Mouse (Mus musculus) megakaryocyte progenitor cell, adult 5-6 weeks (primary cell): Measurements from ENCODE around the gene Catsperz. TPM values are rescaled to one million over a fixed set of nuclear protein-coding genes. Genes with fewer than 3 reads are reported as not detected.

Experiments used
- ATAC-seq: replicated peaks from 2 replicates; pipeline ENCODE4 v1.8.0; 2016; ENCODE audit warnings: mild to moderate bottlenecking, moderate TSS enrichment, inconsistent platforms; ENCODE audit not compliant: poor library complexity
- total RNA-seq, 2 experiments: library from RNA; stranded (forward) in 1 of 2; stranded (reverse) in 1 of 2; fragments of 157-497, 149-512 nt in 1 of 2; fragments of 200-1000 nt in 1 of 2; gene quantifications; 2 replicates each; pipeline versions ENCODE4 v1.2.3 to v1.2.4; 2015 to 2017

The Catsperz gene
- total RNA-seq, 2 experiments from 2014 or later = 0.67 to 1.3 TPM

DNA sequence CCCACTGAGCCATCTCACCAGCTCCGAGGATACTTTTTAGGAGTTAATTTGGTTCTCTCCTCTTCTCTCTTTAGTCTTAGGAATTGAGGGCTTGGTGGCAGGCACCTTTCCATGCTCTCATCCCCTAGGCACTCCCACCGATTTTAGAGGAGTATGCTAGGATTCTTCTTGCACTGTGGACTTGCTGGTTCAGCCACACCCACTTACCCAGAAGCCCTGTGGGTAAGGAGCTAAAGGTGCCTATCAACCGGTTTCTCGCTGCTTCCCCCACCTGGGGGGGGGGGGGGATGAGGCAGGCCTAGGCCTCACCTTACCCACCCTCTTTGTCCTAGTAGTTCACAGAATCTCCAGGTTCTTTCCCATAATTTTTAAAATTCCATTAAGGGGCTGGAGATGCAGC is 22.6 kb upstream of the Catsperz start:
- ATAC-seq = no peak

DNA sequence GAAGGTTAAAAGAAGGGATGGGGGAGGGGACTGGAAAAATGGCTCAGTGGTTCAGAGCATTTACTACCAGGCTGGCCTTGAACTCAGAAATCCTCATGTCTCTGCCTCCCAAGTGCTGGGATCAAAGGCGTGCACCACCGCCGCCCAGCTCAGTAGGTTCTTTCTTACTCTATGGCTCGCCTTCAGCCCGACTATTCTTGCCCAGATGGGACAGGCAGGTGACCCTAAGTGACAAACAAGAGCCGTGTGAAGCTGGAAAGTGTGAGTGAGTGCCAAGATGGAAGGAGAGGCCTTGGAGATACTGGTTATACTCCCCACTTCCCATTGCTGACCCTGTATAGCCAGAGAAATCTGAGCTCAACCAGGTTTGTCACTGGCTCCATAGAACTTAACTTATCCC is 18.5 kb upstream of the Catsperz start:
- ATAC-seq = no peak

DNA sequence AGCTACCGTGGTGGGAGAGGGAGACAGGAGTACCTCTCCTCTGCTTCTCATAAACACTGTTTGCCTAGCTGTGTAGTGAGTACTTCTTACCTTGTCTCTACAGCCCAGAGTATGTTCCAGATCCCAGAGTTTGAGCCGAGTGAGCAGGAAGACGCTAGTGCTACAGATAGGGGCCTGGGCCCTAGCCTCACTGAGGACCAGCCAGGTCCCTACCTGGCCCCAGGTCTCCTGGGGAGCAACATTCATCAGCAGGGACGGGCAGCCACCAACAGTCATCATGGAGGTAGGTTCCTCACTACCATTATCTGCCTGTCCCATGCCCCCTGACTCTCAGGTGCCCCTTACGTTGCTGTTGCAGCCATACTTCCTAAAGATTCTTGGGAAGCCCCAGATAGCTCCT is 17.6 kb upstream of the Catsperz start:
- ATAC-seq = no peak

DNA sequence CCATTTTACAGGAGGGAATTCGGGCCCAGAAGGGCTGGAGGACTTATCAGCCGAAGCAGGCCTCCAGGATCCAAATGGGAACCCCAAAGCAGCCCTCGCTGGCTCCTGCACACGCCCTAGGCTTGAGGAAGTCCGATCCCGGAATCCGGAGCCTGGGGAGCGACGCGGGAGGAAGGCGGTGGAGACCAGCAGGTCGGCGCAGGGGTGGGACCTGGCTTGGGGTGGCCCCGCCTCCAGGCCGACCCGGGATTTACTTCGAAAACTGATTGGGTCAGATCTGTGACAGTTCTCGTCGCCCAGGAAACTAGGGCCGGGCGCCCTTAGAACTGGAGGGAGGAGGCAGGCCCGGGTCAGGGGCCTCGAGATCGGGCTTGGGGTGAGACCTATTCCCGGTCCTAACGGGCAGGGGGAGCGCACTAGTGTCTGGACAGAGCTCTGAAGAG is 17.1 kb upstream of the Catsperz start, which contains the start of gene Gpr137:
Gpr137 (minus strand) TSS at position 232 of the 443 bp plus-strand sequence.
- peak; percentile 77 for ATAC-seq

DNA sequence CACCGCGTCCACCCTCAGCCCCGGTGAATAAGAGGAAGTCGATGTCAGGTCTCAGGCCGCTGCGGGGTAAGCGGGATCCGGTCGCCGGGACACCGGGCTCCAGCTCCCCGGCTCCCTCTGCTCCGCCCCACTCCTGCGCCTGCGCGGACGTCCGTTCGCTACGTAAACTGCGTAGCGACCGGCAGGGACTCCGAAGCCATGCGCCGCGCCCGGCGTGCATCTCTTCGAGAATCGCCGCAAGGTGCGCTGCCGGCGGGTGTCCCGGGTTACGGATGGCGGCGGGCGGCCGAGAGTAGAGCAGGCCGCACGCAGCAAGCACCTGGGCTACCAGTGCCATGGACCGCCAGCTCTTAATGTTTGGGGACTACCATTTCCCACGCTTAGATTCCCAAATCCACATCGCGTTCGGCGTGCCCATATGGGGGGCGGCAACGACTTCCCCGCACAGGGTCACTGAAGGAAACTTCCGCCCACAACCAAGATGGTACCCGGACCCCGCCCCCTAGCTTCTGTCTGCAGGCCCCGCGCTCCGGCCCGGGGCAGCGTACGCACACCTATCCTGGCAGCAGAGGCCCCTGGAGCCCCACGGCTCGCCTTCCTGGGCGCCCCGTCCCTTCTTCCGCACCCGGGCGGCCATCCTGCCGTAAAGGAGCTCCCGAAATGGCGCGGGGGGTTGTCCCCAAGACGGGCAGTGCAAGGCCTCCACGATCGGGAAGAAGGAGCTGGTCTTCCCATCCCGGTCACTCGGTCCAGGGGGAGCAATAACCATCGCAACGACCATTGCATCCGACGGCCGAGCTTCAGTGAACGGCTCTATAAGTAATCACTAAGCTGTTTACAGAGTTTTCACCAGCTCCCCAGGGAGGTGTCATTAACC is 16.4 kb upstream of the Catsperz start, which contains the start of gene Bad:
Bad (plus strand) TSS at position 490 of the 877 bp plus-strand sequence.
- ATAC-seq = peak; percentile 84

DNA sequence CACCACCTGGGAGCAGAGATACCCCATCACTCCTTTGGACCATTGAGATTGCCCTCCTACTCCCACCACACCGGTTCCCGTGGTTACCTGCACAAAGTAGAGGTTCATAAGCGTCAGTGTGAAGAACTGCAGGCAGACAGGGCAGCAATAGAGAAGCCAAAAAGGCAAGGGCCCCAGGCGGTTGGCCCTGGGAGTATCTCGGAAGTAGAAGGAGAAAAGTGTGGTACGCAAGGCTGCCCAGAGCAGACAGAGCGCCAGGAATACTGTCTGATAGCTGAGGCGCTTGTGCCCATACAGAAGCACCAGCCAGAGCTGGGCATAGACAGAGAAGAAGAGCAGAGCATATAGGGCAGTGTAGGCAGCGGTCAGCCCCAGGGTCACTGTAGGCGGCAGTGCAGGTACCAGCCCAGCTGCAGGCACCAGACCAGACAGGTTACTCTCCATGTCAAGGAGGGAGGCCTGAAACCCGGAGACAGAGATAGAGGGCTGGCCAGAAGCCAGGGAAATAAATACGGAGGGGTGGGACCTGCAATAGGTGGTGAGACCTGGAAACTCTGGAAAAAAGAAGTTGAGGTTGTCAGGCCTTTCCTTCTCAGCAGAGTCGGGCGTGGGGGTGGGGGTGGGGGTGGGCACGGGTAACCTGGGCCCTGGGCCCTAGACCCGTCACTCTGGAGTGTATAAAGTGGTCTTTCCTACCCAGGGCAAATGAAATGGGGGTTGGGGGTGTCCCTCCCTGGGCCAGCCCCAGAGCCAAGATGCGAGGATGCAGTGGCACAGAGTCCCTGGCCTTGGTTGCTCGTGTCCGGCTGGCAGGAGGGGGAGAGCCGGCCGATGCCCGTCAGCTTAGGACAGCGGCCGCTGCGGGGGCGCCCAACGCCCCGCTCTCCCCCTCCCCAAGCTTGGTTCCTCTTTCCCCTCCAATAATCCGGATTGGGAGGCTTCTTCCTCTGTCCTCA is 15.5 kb upstream of the Catsperz start:
- no peak for ATAC-seq

DNA sequence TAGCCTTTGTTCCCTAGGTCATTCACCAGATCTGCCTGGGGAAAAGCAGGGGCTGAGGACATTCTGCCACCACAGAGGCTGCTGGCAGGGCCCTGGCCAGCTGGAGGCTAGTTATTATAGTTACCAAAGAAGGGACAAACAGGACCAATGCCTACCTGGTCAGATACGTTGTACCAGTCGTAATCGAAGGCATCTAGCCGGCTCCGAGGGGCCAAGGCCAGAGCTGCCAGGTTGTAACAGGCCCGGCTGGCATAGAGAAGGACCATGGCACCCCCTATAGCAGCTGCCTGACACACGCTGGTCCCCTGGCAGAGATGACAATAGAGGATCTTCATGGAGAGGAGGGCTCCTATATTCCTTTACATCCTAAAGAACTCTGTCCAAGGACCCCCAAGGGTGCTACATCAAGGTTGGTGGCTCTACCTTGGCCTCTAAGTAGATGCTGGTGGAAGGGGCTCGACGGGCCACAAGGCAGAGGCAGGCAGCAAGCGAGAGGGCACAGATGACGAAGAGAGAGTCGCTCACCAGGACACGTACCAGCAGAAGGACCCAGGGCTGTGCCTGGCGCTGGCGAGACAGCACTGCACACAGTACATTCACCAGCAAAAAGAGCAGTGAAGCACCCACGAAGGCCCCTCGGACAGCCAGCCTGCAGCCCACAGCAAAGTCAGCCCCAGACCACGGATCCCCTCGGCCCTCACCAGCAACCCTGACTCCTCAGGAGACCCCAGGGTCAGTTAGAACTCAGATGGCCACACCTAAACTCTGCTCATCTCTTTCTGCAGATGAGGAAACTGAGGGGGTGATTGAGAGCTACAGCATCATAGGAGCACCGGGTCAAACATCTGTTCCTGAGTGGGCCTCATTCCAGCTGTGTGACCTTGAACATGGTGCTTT is 14.2 kb upstream of the Catsperz start:
- ATAC-seq = no peak

DNA sequence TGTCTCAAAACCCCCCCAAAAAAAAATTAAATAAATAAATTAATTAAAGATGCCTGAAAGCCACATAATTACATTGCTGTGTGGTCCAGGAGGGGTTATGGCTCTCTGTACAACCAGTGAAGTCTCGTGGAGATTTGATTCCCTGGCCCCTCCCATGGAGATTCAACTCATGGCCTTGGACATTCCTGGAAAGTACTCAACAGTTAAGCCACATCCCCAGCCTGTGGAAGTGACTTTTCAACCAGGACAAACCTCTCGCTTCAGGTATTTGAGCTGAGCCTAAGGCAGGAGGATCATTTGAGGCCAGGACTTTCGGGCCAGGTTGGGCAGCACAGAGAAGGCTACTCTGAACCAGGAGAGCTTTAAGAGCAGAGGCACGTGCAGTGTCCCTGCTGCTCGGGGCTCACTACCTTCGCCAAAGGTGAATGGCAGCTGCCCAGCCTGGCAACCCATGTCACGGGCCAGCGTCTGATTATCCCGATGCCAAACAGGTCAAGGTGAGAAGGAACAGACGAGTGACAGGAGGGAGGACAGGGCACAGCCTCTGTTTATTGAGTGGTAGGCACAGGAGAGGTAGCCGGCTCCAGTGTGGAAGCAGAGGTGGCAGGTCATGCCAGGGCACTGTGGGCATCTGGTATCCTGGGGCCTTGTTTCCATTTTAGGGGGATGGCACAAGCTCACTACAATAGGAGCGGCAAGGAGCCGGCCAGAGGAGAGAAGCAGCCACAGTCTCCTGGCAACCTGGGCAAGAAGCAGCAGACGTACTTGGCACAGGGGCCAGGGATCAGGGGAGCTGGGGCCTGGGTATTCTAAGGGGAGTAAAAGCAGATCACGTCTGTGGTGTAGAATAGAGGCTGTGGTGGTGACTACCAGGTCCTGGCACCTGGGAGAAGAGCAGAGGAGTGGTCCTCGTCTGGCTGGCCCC is 12.6 kb upstream of the Catsperz start:
- ATAC-seq = no peak

DNA sequence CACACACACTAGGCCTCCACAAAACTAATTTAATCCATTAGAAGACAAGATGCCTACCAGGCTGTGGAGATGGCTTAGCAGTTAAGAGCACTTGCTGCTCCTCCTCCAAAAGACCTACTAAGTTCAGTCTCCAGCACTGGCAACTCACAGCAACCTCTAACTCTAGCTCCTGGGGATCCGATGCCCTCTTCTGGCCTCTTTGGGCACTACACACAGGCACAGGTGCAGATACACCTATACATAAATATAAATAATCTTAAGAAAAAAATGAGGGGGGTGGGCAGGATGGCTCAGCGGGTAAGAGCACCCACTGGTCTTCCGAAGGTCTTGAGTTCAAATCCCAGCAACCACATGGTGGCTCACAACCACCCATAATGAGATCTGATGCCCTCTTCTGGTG is 11.1 kb upstream of the Catsperz start:
- peak; percentile 53; the same call in 1 of the 2 replicates for ATAC-seq

DNA sequence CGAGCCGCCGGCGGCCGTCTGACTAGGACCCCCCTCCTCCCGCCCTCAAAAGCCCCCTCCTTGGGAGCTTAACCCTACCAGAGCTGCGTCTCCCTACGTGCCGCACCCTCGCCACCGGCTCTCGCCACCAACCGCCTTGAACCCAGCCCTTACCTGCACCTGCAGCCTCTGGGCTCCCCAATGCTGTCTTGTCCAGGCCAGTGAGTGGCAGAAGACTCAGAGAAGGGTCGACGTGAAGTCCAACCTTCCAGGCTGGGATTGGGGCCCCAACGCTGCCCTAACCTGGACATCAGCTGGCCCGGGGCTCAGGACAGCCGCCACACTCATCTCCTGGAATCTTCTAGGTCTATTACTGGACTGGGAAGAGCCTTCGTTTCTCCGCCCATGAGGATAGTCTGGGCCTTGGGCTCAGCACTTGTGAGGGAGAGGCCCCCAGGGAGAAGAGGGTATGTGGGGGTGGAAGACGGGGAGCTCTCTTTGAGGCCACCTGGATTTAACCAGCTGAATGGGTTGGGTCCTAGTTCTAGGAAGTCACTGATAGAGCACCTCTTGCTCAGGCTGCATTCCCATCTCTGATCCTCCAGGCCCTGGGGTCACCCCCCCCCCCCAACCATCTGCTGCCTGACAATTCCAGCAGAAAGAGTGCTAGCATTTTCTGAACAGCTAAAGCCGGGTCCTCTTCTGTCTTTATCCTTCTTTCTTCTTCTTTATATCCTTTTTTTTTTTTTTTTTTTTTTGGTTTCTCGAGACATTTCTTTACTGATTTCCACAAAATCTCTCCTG is 9.2 kb upstream of the Catsperz start, which contains the start of gene Kcnk4:
Kcnk4 (minus strand) TSS at position 321 of the 783 bp plus-strand sequence.
- ATAC-seq = no peak

DNA sequence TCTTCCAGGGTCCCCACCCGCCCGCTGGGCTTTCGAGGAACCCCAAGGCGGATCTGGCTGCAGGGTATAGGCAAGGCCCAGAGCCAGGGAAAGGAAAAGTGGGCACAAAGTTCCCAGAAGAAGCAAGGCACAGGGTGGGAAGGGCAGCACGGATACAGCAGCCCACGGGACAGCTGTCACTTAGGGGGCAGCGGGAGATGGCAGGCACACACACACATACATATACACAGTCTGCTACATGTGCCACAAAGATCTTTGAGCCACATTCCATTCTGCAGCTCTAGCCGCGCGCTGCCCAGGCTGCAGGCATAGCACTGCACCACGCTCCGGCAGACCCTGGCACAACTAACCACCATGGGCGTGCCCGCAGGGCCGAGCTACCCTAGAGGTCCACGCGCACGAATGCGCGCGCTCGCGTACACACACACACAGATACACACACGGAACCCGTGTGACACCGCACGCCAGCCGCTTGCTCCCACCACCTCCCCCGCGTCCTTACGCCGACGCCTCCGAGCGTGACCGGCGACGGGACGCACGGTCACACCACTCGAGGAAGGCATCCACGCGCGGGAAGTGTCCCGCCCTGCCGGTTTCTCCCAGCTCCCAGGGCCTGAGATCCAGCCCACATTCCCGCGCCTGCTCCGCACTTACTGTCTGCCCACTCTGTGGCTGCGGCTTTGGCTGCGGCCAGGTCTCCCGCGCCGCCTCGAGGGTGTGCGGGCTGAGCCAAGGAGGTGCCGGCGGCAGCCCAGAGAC is 8.4 kb upstream of the Catsperz start:
- peak; percentile 76 for ATAC-seq

DNA sequence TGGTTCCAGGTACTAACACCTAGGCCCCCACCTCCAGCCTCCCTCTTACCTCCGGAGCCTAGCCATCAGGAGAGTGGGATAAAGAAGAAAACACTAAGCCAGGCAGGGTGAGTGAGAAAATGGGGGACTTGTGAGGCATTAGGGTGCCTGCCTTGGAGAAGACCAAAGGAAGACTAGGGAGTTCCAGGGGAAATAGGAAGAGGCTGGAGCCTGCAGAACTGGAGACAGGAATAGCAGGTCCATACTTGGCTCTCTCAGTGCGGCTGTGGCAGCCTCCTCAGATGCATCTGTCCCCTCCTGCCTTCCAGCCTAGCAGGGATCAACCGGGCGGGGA is 7.9 kb upstream of the Catsperz start:
- ATAC-seq = no peak

DNA sequence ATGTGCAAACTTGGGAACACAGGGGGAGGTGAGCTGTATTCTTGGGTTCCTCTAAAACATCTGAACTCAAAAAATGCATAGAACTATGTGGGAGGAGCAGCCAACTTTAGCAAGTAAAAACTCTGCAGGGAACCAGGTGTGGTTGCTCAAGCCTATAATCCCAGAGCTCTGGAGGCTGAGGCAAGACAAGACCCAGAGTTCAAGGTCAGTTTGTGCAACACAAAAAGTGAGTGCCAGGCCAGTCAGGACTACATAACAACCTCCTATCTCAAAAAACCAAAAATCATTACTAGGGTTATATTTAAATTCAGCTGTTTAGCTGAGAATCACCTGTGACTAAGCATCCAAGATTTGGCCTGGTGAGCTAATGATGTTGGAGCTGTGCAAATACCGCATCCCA is 6.8 kb upstream of the Catsperz start:
- ATAC-seq = no peak

DNA sequence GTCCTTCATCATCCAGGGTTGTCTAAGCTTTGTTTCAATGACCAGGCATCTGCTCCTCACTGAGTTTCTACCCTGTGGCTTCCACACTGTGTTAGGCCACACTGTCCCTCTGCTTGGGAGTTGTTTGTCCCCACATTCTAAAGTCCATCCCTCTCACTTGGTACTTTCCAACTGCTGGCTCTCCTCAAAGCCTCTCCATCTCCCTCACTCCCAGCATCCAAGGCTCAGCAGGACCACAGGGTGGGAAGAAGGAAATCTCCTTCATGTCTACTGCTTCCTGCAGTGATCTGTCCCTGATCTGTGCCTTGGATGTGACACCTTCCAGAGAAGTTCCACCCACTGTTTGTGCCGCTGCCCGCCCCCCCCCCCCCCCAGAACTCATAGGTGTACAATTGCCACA is 5.8 kb upstream of the Catsperz start:
- no peak for ATAC-seq

DNA sequence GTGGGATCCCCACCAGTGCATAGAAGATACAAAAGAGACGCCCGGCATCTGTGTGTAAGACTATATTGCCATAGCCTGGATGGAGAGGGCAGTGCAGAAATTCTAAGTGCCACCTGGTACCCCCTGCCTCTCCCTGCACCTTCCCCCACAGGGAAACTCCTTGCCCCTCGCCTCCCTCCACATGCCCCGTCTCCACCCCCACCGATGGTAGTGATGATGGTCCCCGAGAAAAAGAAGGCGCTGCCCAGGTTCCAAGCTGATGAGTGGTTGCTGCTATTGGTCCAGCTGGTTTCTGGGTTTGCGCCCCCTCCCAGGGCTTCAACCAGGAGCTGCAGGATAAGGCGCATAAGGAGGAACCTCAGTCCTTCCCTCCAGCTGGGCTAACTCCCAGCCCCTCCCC is 2.9 kb upstream of the Catsperz start:
- no peak for ATAC-seq

DNA sequence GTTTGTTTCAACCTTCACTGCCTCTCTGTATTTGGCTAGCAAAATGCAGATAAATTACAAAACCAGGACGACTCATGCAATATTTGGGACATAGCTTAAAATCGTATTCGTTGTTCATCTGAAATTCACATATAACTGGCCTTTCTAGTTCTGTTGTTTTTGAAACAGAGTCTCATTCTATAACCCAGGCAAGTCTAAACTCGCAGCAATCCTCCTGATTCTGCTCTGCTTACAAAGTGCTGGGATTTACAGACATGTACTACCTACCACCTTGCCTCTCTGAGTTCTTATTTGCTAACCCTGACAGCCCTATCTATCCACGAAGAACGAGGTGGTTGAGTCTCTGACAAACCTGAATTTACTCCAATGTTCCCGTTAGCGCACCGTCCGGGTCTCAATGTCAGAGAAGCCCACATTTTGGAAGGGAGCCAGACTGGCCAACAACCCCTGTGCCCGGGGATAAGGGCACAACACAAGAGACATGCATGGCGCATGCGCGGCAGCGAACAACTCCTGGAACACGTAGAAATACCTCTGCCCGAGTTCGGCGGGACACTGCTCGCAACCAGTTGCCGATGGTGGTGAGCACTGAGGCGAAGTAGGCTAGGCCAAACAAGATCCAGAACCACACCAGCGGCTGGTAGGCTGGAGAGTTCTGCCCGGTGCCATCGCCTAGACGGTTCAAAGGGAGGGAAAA is 1.5 kb upstream of the Catsperz start:
- no peak for ATAC-seq

DNA sequence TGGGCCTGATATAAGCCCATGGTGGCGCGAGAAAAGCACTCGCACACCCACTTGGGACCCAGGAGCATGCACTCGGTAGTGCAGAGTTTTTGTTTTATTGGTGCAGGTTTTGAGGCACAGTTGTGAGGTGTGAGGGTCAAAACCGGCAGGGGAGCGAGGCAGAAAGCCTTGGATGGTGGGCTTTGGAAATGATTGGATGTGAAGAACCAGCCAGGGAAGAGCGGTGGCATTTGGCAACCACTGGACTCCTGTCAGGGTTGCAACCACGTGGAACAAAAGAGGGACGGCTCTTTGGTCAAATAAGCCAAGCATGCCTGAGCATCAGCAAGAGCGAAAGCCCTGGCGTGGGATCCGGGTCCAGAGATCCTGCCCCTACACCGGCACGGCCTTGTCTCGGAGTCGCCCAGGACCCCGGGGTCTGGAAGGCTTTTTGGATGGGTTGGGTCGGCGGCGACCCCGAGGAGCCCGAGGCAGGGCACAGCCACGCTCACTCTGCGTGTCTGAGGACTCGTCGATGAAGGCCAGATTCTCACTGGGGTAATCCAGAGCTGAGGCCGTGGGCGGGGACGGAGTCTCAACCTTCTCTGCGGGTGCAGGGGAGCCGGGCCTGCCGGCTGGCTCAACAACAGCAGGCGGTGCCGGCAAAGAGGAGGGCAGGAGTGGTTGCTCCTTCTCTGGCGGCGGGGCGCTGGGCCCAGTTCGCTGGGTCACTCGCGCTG is 590 bp upstream of the Catsperz start:
- no peak for ATAC-seq
